Mouse (Mus musculus) neural tube, embryonic 14.5 days (tissue): ENCODE data around the gene Tbc1d14. TPM values are rescaled to one million over a fixed set of nuclear protein-coding genes. Genes with fewer than 3 reads are reported as not detected.

Experiments used
- ATAC-seq: fragments of 200-750 bp; cut with Nextera tagmentation; 2 replicates; pipeline ENCODE4 v1.8.0; 2017; ENCODE audit warnings: low read depth, mild to moderate bottlenecking, moderate TSS enrichment, moderate library complexity
- H3K27ac ChIP-seq: fragments of 300-500 bp; sonication (generic); 2 replicates; pipeline ENCODE4 v1.5.1; 2014; ENCODE audit warnings: low read depth, mild to moderate bottlenecking, control low read depth, low read length, moderate library complexity, mixed read lengths
- H3K27me3 ChIP-seq: fragments of 300-500 bp; sonication (generic); 2 replicates; pipeline ENCODE4 v1.6.1; 2014; ENCODE audit warnings: low read length; ENCODE audit not compliant: control insufficient read depth, insufficient read depth
- H3K36me3 ChIP-seq: fragments of 300-500 bp; sonication (generic); 2 replicates; pipeline ENCODE4 v1.6.1; 2014; ENCODE audit warnings: low read length, mixed read lengths; ENCODE audit not compliant: control insufficient read depth, insufficient read depth
- H3K4me1 ChIP-seq: fragments of 300-500 bp; sonication (generic); 2 replicates; pipeline ENCODE4 v1.6.1; 2014; ENCODE audit warnings: low read length; ENCODE audit not compliant: control insufficient read depth, insufficient read depth
- H3K4me2 ChIP-seq: fragments of 300-500 bp; sonication (generic); 2 replicates; pipeline ENCODE4 v1.6.1; 2014; ENCODE audit warnings: mild to moderate bottlenecking, low read depth, low read length, control low read depth
- H3K4me3 ChIP-seq: fragments of 300-500 bp; sonication (generic); 2 replicates; pipeline ENCODE4 v1.5.1; 2014; ENCODE audit warnings: low read depth, low read length, control low read depth, mixed read lengths
- H3K9ac ChIP-seq: fragments of 300-500 bp; sonication (generic); replicated peaks from 2 replicates; pipeline ENCODE4 v1.6.1; 2014; ENCODE audit warnings: low read depth, mild to moderate bottlenecking, control low read depth, low read length, mixed read lengths
- H3K9me3 ChIP-seq: fragments of 300-500 bp; sonication (generic); 2 replicates; pipeline ENCODE4 v1.6.1; 2016; ENCODE audit warnings: low read length; ENCODE audit not compliant: control insufficient read depth
- WGBS: fragments of 180-500 bp; shearing (Covaris S2); extraction: QIAGEN DNeasy Blood & Tissue Kit; methylation state at CpG from one replicate; pipeline ENCODE4 v1.1.7; 2014; 5-methylcytosine and 5-hydroxymethylcytosine counted together
- polyA plus RNA-seq: library from polyadenylated mRNA; unstranded; fragments of >200 nt; fragmentation: Nextera tagmentation; extraction: Ambion mirVana; gene quantifications from 2 replicates; pipeline ENCODE4 v1.2.1, GENCODE M21; 2014

The Tbc1d14 gene
- polyA plus RNA-seq, 1 experiment from 2014 or later = 74.0 TPM

DNA sequence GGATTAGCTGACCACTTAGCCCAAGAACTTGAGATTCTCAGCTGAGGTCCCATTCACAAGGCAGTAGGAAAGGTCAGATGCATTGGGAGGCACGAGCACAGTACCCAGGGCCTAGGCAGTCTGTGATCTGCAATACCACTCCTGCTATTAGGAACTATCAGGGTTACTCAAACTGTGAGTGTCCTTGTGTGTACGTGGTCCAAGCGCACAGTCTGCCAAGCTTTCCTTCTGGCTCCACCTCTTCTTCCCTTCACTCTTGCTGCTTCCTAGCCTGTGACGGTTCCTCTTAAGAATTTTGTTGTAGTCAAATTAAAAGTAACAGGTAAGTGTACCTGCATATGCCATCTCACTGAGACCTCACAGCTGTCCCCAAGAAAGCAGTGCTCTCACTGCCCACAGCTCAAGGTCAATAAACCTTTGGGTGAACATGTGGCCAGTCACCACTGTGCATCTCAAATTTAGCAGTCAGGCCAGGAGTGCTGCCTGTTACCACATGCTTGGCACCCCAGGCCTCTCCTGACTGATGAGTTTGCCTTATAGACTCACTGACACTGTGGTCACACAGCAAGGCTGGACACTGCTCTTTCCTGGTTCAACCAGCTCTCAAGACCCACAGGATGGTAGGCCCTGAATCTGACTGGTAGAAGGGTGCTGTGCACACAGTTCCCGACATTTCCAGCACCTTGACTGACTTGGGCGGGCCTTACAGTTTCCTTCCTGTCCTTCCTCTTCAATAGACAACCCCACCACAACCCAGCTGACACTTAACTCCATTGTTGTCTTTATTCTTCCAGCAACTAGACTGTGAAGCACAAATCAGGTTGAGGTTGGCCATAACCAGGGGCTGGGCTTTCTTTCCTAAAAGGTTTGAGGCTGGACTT, 114.3 kb downstream of the Tbc1d14 start:
- Histone ChIP-seq H3K27ac (no peak overlapping the region), H3K27me3 (no peaks in the 10 kb centered on the region), H3K4me2 (no peak overlapping the region), H3K4me3 (no peak overlapping the region), H3K36me3 (no peaks in the 10 kb centered on the region), H3K9ac (no peak overlapping the region), H3K9me3 (no peaks in the 10 kb centered on the region), H3K4me1 (peaks cover 22% of the 10 kb centered on the region)
- ATAC-seq = no peak
- WGBS = 92% methylated on average over 6 of the region's 6 CpGs

DNA sequence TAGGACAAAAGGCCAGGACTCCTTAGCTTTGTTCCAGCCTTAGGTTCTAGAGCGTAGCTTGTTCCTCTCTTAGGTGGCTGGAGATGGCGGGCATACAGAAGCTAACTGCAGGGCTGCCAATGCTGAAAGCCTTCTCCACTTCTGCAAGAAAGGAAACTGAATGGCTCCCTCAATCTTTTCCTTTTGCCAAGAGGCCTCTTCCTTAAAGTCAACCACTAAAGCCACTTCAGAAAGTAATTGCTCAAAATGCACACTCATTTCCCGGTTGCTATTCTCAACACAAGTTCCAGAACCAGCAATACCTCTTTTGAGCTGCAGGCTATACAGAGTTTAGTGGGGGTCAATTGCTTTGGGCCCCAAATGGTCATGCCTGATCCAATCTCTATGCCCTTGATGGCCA, 115.6 kb downstream of the Tbc1d14 start:
- H3K36me3 ChIP-seq = peaks cover 6% of the 10 kb centered on the region
- H3K4me1 ChIP-seq = peaks cover 13% of the 10 kb centered on the region
- H3K4me3 ChIP-seq = no peak overlapping the region
- H3K4me2 ChIP-seq = no peak overlapping the region
- WGBS = 91% methylated on average over 3 of the region's 3 CpGs
- no peak overlapping the region for H3K9ac ChIP-seq
- no peaks in the 10 kb centered on the region for H3K9me3 ChIP-seq
- ATAC-seq = no peak
- no peaks in the 10 kb centered on the region for H3K27me3 ChIP-seq
- H3K27ac ChIP-seq = no peak overlapping the region

DNA sequence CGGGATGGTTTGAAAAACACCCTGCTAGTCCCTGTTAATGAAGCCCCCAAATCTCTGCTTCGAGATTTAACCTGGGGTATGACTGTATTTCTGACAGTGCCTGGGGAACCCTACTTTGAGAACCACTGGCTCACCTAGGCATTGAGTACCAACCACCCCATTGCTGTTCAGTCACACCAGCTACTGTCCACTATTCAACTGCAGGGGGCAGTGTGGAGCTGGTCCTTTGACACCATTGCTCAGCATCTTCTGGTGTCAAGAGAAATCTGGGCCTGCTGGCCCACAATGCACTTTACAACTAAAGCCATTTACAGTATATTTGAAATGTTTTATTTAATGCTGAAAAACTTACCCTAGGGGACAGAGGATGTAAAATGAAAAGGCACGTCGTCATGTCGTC, 118.8 kb downstream of the Tbc1d14 start:
- H3K9ac ChIP-seq = no peak overlapping the region
- no peak overlapping the region for H3K4me3 ChIP-seq
- no peak for ATAC-seq
- no peaks in the 10 kb centered on the region for H3K27me3 ChIP-seq
- H3K4me2 ChIP-seq = no peak overlapping the region
- no peaks in the 10 kb centered on the region for H3K4me1 ChIP-seq
- 89% methylated on average over 5 of the region's 5 CpGs for WGBS
- peaks cover 25% of the 10 kb centered on the region for H3K36me3 ChIP-seq
- H3K9me3 ChIP-seq = no peaks in the 10 kb centered on the region
- no peak overlapping the region for H3K27ac ChIP-seq

DNA sequence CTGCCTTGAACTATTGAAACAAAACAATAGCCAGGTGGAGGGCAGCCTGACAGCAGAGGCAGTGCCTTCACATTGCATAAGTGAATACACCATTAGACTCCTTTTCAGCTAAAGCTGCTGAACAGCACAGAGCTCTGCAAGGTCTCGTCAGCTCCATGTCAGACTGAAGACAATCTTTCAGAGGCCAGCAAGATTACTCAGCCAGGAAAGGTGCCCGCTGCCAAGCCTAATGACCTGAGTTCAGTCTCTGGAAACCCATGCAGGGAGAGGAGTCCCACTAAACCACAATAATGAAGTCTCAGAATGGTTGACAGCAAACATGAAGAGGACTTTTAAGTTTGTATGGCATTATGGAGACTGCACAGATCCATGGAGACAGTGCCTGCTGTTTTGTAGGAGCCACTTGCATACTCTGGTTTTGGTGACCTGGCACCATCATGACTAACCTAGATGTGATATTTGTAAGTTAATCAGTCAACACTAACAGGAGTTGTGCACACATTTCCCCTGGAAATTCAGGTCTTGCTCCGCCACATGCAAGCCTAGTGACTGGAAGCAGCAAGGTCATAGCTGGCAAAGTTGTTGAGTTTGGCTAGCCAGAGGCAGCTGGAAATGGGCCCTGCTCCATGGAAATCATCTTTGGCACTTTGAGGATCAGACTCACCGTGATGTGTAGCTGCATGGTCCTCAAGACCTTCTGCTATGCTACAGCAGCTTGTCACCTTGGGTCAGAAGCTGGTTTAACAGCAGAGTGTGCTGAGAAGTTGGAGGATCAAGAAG, 120.0 kb downstream of the Tbc1d14 start:
- no peak for ATAC-seq
- Histone ChIP-seq H3K4me1 (no peaks in the 10 kb centered on the region), H3K27me3 (no peaks in the 10 kb centered on the region), H3K9ac (no peak overlapping the region), H3K9me3 (no peaks in the 10 kb centered on the region), H3K4me3 (no peak overlapping the region), H3K36me3 (peaks cover 25% of the 10 kb centered on the region), H3K4me2 (no peak overlapping the region), H3K27ac (no peak overlapping the region)
- 90% methylated on average over 4 of the region's 4 CpGs for WGBS

DNA sequence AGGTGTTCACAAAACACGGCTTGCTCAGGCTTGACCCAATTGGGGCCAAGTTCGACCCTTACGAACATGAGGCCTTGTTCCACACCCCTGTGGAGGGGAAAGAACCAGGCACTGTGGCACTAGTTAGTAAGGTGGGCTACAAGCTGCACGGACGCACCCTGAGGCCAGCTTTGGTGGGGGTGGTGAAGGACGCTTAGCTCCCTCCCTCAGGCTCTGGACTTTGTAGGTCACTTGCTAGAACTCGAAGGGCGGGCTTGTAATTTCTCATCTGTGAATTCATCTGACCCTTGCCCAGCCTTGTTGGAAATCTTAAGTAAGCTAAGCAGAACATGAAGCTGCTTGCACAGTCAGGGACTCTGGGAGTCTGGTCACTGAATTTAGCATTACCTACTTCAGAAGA, 121.9 kb downstream of the Tbc1d14 start:
- Histone ChIP-seq H3K36me3 (peaks cover 25% of the 10 kb centered on the region), H3K9me3 (no peaks in the 10 kb centered on the region)
- no peak for ATAC-seq

DNA sequence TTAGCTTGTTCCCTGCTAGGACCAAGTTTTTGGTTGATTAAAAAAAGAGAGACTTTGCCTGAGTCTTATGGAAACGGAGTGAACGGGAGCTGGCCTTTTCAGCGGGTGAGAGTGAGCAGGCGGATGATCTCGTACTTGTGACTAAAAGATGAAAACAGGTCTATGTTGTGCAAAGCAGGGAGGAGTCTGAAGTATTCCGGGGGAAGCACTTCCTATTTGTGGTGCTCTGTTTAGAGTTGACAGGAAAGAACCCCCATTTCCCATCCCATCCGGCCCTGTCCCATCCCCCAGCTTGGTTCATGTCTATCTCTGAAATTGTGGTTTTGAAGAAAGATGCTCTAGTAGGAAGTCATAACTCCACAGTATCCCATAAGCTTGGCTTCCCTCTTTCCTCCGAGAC, 127.2 kb downstream of the Tbc1d14 start:
- peak overlapping the region; percentile 96 for H3K4me3 ChIP-seq
- WGBS = 38% methylated on average over 8 of the region's 8 CpGs
- peak overlapping the region; percentile 72; the same call in 1 of the 2 replicates for H3K9ac ChIP-seq
- H3K4me1 ChIP-seq = peaks cover 10% of the 10 kb centered on the region
- H3K27ac ChIP-seq = no peak overlapping the region
- ATAC-seq = no peak
- peaks cover 3% of the 10 kb centered on the region; the same call in 1 of the 2 replicates for H3K36me3 ChIP-seq
- no peaks in the 10 kb centered on the region for H3K27me3 ChIP-seq
- peak overlapping the region; percentile 71 for H3K4me2 ChIP-seq
- no peaks in the 10 kb centered on the region for H3K9me3 ChIP-seq

More for the DNA sequence above, 121.9 kb downstream of the Tbc1d14 start:
- Histone ChIP-seq H3K4me3 (no peak overlapping the region), H3K4me1 (peaks cover 2% of the 10 kb centered on the region), H3K4me2 (no peak overlapping the region), H3K9ac (no peak overlapping the region), H3K27ac (no peak overlapping the region), H3K27me3 (no peaks in the 10 kb centered on the region)
- 95% methylated on average over 8 of the region's 8 CpGs for WGBS

DNA sequence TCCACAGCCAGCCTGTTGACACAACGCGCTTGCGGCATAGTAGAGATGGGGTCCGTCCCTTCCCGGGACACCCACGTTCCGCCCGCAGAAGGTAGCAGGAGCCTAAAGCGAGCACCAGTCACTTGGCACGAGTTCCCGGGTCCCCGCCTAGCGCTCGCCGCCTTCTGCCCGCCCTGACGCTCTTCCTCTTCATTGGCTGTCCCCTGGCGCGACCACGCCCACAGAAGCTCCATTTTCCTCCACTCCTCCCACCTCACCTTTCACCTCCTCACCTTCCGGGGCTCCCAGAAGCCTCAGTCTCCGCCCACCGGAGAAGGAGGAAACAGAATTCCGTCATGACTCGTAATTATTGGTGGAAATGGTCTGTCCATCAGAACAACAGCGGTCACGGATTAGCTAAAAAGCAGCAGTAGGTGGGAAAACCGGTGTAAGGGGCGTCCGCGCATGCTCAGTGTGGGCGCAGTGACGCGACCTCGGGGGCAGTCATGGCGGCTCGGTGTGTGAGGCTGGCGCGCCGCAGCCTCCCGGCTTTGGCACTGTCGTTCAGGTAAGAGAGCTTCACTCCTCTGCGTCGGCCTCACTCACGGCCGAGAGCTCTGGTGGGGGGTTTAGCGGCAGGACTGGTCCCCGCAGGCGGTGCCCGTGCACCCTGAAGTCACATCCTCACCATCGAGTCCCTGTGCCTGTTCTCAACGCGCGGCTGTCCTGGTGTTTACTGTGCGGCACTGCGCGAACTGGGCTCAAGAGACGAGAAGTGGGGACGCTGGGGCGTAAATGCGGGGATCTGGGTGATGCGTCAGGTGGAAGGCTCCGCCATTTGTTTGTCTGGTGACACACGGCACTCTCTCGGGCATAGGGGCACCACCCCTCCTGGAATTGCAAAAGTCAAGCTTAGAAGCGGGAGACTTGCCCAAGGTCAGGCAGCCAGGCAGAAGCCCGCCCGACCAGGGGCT, 128.1 kb downstream of the Tbc1d14 start, which contains the start of gene Grpel1:
TSS of gene Grpel1 (plus strand) at position 290 of the 953 bp plus-strand sequence.
- H3K4me2 ChIP-seq = peak within 1 kb of the TSS; percentile 71
- under 1% methylated on average over 68 of the region's 68 CpGs for WGBS
- H3K4me3 ChIP-seq = peak within 1 kb of the TSS; percentile 96
- 0 out of 2 replicates have a peak, but pooled peaks cover 3% of the 10 kb centered on the region for H3K36me3 ChIP-seq
- ATAC-seq = peak; percentile 96
- no peaks in the 10 kb centered on the region for H3K27me3 ChIP-seq
- H3K9ac ChIP-seq = peak within 1 kb of the TSS; percentile 72
- H3K9me3 ChIP-seq = no peaks in the 10 kb centered on the region
- H3K27ac ChIP-seq = peak within 1 kb of the TSS; percentile 76
- peaks cover 10% of the 10 kb centered on the region for H3K4me1 ChIP-seq

DNA sequence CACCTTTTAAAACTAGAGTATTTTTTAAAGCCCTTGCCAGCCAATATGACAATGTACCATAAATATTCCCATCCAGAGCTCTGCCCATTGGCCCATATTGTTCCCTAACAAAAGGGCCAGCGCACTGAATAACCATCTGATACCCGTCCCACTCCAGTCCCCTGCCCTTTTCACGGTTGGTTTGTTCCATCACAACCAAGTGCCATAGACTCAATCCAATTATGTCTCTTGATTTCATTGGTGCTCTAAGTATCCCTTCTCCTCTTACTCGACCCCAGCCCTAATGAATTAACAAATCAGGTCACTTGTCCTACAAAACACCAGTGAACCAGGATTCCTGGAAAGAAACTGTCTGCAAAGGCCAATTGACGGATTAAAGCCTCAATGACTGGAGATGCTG, 129.7 kb downstream of the Tbc1d14 start:
- ATAC-seq = no peak
- Histone ChIP-seq H3K4me3 (no peak overlapping the region), H3K4me2 (no peak overlapping the region), H3K27me3 (no peaks in the 10 kb centered on the region), H3K9ac (no peak overlapping the region), H3K4me1 (peaks cover 10% of the 10 kb centered on the region), H3K9me3 (no peaks in the 10 kb centered on the region), H3K27ac (no peak overlapping the region), H3K36me3 (no peaks in the 10 kb centered on the region)
- WGBS = 20% methylated on average over 5 of the region's 5 CpGs
